Mouse (Mus musculus) mesoderm, embryonic 11.5 days (tissue): Measurements from ENCODE around the gene Orc1.

Experiments
- DNase-seq: peaks from one replicate; pipeline ENCODE4 v3.0.0-alpha.2; 2012; ENCODE audit warnings: low read depth, low spot score

Orc1 gene

DNA sequence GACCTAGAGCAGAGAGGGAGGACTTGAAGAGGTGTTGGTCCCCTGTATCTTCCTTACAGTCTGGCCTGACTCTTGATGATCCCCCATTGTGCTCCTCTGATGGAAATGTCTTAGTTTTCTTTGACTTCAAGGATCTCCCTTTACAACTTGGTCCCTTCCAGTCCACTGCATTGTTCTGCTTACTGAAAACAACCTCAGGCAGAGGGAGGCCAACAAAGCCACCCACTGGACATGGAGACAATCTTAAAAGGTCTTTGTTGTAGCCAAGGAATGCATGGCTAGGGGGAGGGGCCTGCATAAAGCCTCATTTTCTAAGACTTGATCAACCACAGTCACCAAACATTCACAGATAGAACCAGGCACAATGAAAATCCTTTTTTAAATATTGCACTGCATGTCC lies 55.9 kb downstream of the Orc1 start:
- DNase-seq, result peak; percentile 7

- DNase-seq, result no peak
Measured at GRCm38 (mm10) chr4:108637721-108638120, 58.5 kb downstream of the Orc1 start.

DNA sequence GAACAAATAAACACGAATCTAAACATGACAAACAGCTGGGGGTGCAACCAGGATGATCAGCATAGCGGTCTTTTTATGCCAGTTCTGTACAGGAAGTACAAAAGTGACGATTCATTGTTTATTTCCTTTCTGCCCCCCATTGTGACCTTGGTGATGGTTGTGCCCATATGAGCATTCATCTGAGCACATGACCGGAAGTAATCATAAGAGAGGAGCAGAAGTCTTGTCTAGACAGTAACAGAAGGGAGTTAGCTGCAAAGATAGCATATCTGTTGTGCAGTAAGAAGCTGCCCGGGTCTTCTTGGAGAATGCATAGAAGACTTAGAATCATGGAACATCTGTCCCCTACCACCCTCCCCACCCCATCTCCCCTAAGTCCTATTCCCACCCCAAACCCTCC lies 59.5 kb downstream of the Orc1 start:
- no peak for DNase-seq

DNA sequence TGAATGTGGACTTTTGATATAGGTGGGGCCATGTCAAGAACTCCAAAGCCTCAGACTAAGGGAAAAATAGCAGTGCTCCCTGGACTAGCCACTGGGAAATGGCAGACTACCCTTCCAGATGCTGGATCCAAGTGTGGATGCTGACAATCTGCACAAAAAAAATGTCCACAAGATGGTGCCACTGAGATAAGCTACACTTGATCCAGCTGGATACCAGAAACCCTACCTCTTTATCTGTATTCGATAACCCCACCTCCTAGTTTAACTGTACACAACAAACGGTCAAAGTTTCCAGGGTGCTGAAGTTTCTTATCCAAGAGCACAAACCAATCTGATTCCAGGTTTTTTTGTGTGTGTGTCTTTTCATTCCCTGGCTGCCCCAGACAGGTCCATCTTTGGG lies 85.2 kb downstream of the Orc1 start:
- DNase-seq, result peak; percentile 31
